Mouse (Mus musculus): Measurements from ENCODE around the gene Gstm7. TPM values are rescaled to one million over a fixed set of nuclear protein-coding genes. Genes with fewer than 3 reads are reported as not detected.
A peak's percentile ranks its signal among the peaks of the same experiment; 100 is the strongest.

Gstm7 gene
- polyA plus RNA-seq, 1 experiment from 2014 or later: 21.3 TPM

- Histone ChIP-seq H3K9ac (ENCODE audit: low read length) (no peak overlapping the region), H3K27me3 (replicated peaks; ENCODE audit: control insufficient read depth, insufficient read depth, low read length) (no peaks in the 10 kb centered on the region), H3K4me1 (replicated peaks; ENCODE audit: control insufficient read depth, insufficient read depth, low read length) (no peaks in the 10 kb centered on the region), H3K4me3 (ENCODE audit: low read depth, low read length) (no peak overlapping the region), H3K27ac (ENCODE audit: low read depth) (no peak overlapping the region), H3K36me3 (ENCODE audit: control insufficient read depth, insufficient read depth, low read length) (no peaks in the 10 kb centered on the region), H3K9me3 (ENCODE audit: control insufficient read depth, low read length) (no peaks in the 10 kb centered on the region), H3K4me2 (ENCODE audit: low read length) (no peak overlapping the region)
- DNase-seq (ENCODE audit: low spot score) (no peak), ATAC-seq (replicated peaks; ENCODE audit: low FRiP score, low TSS enrichment, low read depth) (no peak)
- WGBS: 68% methylated on average over 4 of the region's 4 CpGs
Measured at GRCm38 (mm10) chr3:107929731-107930130, 1.9 kb downstream of the Gstm7 start.

DNA sequence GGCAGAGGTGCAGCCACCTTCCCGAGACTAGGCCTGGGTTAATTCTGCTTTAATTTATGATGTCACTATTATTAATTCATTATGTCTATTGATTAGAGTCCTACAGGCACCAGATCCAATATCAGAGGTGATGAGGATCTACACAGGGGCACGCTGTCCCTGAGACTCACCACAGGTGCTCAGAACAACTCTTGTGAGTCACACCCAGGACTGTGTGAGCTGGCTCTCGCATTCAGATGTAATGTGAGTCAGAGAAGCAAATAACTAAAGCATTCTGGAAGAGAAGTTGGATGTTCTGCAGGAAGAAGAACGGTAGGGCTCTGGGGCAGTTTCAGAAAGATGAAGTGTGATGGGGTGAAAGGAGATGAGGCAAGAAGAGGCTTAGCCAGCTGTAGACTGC is 2.4 kb downstream of the Gstm7 start:
- DNase-seq (ENCODE audit: low spot score): no peak
- Histone ChIP-seq H3K4me2 (ENCODE audit: low read length) (no peak overlapping the region), H3K27me3 (replicated peaks; ENCODE audit: control insufficient read depth, insufficient read depth, low read length) (no peaks in the 10 kb centered on the region), H3K36me3 (ENCODE audit: control insufficient read depth, insufficient read depth, low read length) (no peaks in the 10 kb centered on the region), H3K9me3 (ENCODE audit: control insufficient read depth, low read length) (no peaks in the 10 kb centered on the region), H3K4me3 (ENCODE audit: low read depth, low read length) (no peak overlapping the region), H3K9ac (ENCODE audit: low read length) (no peak overlapping the region), H3K4me1 (replicated peaks; ENCODE audit: control insufficient read depth, insufficient read depth, low read length) (no peaks in the 10 kb centered on the region), H3K27ac (ENCODE audit: low read depth) (no peak overlapping the region)
- no peak for ATAC-seq (replicated peaks; ENCODE audit: low FRiP score, low TSS enrichment, low read depth)
- WGBS: 84% methylated on average over 4 of the region's 4 CpGs

GRCm38 (mm10) chr3:107928691-107929090 is 2.9 kb downstream of the Gstm7 start:
- ATAC-seq (replicated peaks; ENCODE audit: low FRiP score, low TSS enrichment, low read depth): no peak
- WGBS: 81% methylated on average over 11 of the region's 11 CpGs
- H3K4me2 ChIP-seq (ENCODE audit: low read length): no peak overlapping the region

DNA sequence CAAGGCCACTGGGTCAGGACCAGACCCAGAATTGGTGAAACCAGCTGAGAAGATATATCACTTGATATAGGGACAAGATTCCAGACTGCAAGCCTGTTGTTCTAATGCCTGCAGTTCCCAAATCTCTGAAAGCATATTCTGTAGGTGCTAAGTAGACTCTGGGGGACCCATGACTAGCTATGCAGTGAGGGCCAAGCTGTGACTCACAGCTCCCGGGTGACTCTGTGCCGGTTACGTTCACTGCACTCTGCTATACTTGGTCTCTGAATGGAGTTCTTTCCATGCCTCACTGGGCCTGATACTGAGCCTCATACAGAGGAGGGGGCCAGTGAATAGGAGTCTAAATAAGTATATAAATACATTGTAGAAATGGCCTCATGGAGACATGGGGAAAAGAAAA is 3.8 kb downstream of the Gstm7 start:
- H3K4me2 ChIP-seq (ENCODE audit: low read length): no peak overlapping the region
- WGBS: 90% methylated on average over 3 of the region's 3 CpGs
- no peak overlapping the region for H3K9ac ChIP-seq (ENCODE audit: low read length)
- H3K36me3 ChIP-seq (ENCODE audit: control insufficient read depth, insufficient read depth, low read length): no peaks in the 10 kb centered on the region
- no peak overlapping the region for H3K4me3 ChIP-seq (ENCODE audit: low read depth, low read length)
- DNase-seq (ENCODE audit: low spot score): no peak
- no peaks in the 10 kb centered on the region for H3K4me1 ChIP-seq (replicated peaks; ENCODE audit: control insufficient read depth, insufficient read depth, low read length)
- no peak for ATAC-seq (replicated peaks; ENCODE audit: low FRiP score, low TSS enrichment, low read depth)
- H3K9me3 ChIP-seq (ENCODE audit: control insufficient read depth, low read length): no peaks in the 10 kb centered on the region
- no peaks in the 10 kb centered on the region for H3K27me3 ChIP-seq (replicated peaks; ENCODE audit: control insufficient read depth, insufficient read depth, low read length)
- no peak overlapping the region for H3K27ac ChIP-seq (ENCODE audit: low read depth)

More at GRCm38 (mm10) chr3:107928691-107929090, 2.9 kb downstream of the Gstm7 start:
- Histone ChIP-seq H3K4me3 (ENCODE audit: low read depth, low read length) (no peak overlapping the region), H3K9me3 (ENCODE audit: control insufficient read depth, low read length) (no peaks in the 10 kb centered on the region), H3K27ac (ENCODE audit: low read depth) (no peak overlapping the region), H3K4me1 (replicated peaks; ENCODE audit: control insufficient read depth, insufficient read depth, low read length) (no peaks in the 10 kb centered on the region), H3K36me3 (ENCODE audit: control insufficient read depth, insufficient read depth, low read length) (no peaks in the 10 kb centered on the region), H3K9ac (ENCODE audit: low read length) (no peak overlapping the region), H3K27me3 (replicated peaks; ENCODE audit: control insufficient read depth, insufficient read depth, low read length) (no peaks in the 10 kb centered on the region)
- no peak for DNase-seq (ENCODE audit: low spot score)

DNA sequence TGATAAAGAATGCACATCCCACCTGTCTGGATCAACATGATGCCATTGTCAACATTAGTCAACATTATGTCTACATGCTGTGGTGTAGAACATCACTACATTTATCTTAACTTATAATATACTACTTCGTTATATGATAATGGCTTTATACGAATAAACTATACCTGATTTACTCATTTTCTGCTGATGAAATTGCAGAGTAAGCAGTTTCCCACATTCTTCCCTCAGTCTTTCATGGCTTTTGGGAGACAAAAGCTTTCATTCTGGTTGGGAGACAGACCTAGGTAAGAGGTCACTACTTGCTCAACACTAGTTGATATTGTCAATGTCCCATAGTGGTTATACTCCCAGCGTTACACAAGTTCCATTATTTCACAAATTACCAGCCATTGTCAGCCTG is 6.3 kb downstream of the Gstm7 start:
- ATAC-seq (replicated peaks; ENCODE audit: low FRiP score, low TSS enrichment, low read depth) (no peak), DNase-seq (ENCODE audit: low spot score) (no peak)
- Histone ChIP-seq H3K36me3 (ENCODE audit: control insufficient read depth, insufficient read depth, low read length) (no peaks in the 10 kb centered on the region), H3K27me3 (replicated peaks; ENCODE audit: control insufficient read depth, insufficient read depth, low read length) (no peaks in the 10 kb centered on the region), H3K4me1 (replicated peaks; ENCODE audit: control insufficient read depth, insufficient read depth, low read length) (no peaks in the 10 kb centered on the region), H3K27ac (ENCODE audit: low read depth) (no peak overlapping the region), H3K9me3 (ENCODE audit: control insufficient read depth, low read length) (no peaks in the 10 kb centered on the region), H3K9ac (ENCODE audit: low read length) (no peak overlapping the region), H3K4me3 (ENCODE audit: low read depth, low read length) (no peak overlapping the region), H3K4me2 (ENCODE audit: low read length) (no peak overlapping the region)
- WGBS: 88% methylated on average over 3 of the region's 3 CpGs

DNA sequence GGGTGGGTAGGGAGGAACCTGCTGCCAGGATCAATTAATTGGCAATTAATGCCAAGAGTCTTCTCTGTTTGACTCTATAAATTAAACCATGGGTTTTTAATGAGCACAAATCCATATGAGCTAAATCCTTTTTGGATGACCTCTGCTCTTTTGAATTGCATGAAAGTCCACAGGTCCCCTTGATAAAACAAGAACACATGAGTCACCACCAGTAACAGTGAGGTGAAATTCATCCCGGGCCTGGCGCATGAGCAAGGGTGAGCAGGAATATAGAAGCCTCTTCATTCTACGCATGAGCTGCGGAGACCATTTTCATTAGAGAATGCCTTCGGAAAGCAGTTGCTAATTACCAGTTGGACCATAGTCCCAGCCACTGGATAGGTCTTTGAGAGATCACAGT is 11.3 kb downstream of the Gstm7 start:
- DNase-seq (ENCODE audit: low spot score) (no peak), ATAC-seq (replicated peaks; ENCODE audit: low FRiP score, low TSS enrichment, low read depth) (no peak)
- Histone ChIP-seq H3K36me3 (ENCODE audit: control insufficient read depth, insufficient read depth, low read length) (no peaks in the 10 kb centered on the region), H3K27me3 (replicated peaks; ENCODE audit: control insufficient read depth, insufficient read depth, low read length) (no peaks in the 10 kb centered on the region), H3K27ac (ENCODE audit: low read depth) (no peak overlapping the region), H3K9ac (ENCODE audit: low read length) (no peak overlapping the region), H3K9me3 (ENCODE audit: control insufficient read depth, low read length) (no peaks in the 10 kb centered on the region), H3K4me3 (ENCODE audit: low read depth, low read length) (no peak overlapping the region), H3K4me1 (replicated peaks; ENCODE audit: control insufficient read depth, insufficient read depth, low read length) (no peaks in the 10 kb centered on the region), H3K4me2 (ENCODE audit: low read length) (no peak overlapping the region)
- 90% methylated on average over 5 of the region's 5 CpGs for WGBS

- Histone ChIP-seq H3K27me3 (replicated peaks; ENCODE audit: control insufficient read depth, insufficient read depth, low read length) (no peaks in the 10 kb centered on the region), H3K27ac (ENCODE audit: low read depth) (no peak overlapping the region), H3K36me3 (ENCODE audit: control insufficient read depth, insufficient read depth, low read length) (no peaks in the 10 kb centered on the region), H3K9me3 (ENCODE audit: control insufficient read depth, low read length) (no peaks in the 10 kb centered on the region), H3K9ac (ENCODE audit: low read length) (no peak overlapping the region), H3K4me3 (ENCODE audit: low read depth, low read length) (no peak overlapping the region), H3K4me2 (ENCODE audit: low read length) (no peak overlapping the region), H3K4me1 (replicated peaks; ENCODE audit: control insufficient read depth, insufficient read depth, low read length) (no peaks in the 10 kb centered on the region)
- 64% methylated on average over 7 of the region's 7 CpGs for WGBS
- peak; percentile 75 for DNase-seq (ENCODE audit: low spot score)
- 0 out of 2 replicates have a peak, but pooled peaks have one; percentile 66 for ATAC-seq (replicated peaks; ENCODE audit: low FRiP score, low TSS enrichment, low read depth)
Measured at GRCm38 (mm10) chr3:107917783-107918408, 13.7 kb downstream of the Gstm7 start.

DNA sequence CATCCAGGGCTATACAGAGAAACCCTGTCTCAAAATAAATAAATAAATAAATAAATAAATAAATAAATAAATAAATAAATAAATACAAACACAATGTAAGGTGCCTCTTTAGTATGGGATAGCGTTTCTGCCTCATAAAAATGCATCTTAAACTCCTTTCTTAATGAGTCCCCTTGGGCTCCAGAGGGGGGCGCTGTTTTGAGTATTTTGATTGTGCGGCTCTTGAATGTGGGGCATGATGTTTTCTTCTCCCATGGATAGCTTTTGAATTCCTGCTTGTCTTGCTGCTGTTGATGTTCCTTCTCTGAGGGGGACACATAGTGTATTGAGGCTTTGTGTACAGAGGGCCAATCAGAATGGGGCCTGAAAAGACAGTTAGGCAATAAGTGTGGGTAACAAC is 14.5 kb downstream of the Gstm7 start:
- Histone ChIP-seq H3K27me3 (replicated peaks; ENCODE audit: control insufficient read depth, insufficient read depth, low read length) (no peaks in the 10 kb centered on the region), H3K4me1 (replicated peaks; ENCODE audit: control insufficient read depth, insufficient read depth, low read length) (no peaks in the 10 kb centered on the region), H3K27ac (ENCODE audit: low read depth) (no peak overlapping the region), H3K36me3 (ENCODE audit: control insufficient read depth, insufficient read depth, low read length) (no peaks in the 10 kb centered on the region), H3K9me3 (ENCODE audit: control insufficient read depth, low read length) (no peaks in the 10 kb centered on the region), H3K9ac (ENCODE audit: low read length) (no peak overlapping the region), H3K4me3 (ENCODE audit: low read depth, low read length) (no peak overlapping the region), H3K4me2 (ENCODE audit: low read length) (no peak overlapping the region)
- 80% methylated on average over 3 of the region's 3 CpGs for WGBS
- no peak for ATAC-seq (replicated peaks; ENCODE audit: low FRiP score, low TSS enrichment, low read depth)
- no peak for DNase-seq (ENCODE audit: low spot score)

DNA sequence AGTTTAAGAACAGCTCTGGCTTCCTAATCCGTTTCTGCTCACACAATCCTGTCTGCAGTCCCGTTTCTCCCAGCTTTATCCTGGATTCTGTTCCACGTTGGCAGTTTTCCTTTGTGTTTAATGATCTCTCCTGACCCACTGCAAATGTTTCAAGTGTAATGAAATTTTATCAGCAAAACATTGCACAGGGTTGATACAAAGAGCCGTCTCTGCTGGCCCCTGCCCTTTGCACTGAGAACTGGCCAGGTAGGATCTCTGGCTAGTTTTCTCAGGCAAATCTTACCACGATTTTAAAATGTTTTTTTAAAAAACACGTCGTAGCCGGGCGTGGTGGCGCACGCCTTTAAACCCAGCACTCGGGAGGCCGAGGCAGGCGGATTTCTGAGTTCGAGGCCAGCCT is 14.9 kb downstream of the Gstm7 start:
- no peak overlapping the region for H3K4me3 ChIP-seq (ENCODE audit: low read depth, low read length)
- no peaks in the 10 kb centered on the region for H3K9me3 ChIP-seq (ENCODE audit: control insufficient read depth, low read length)
- DNase-seq (ENCODE audit: low spot score): no peak
- no peaks in the 10 kb centered on the region for H3K27me3 ChIP-seq (replicated peaks; ENCODE audit: control insufficient read depth, insufficient read depth, low read length)
- no peak overlapping the region for H3K9ac ChIP-seq (ENCODE audit: low read length)
- ATAC-seq (replicated peaks; ENCODE audit: low FRiP score, low TSS enrichment, low read depth): no peak
- WGBS: 75% methylated on average over 15 of the region's 15 CpGs
- H3K4me2 ChIP-seq (ENCODE audit: low read length): no peak overlapping the region
- no peak overlapping the region for H3K27ac ChIP-seq (ENCODE audit: low read depth)
- H3K4me1 ChIP-seq (replicated peaks; ENCODE audit: control insufficient read depth, insufficient read depth, low read length): no peaks in the 10 kb centered on the region
- H3K36me3 ChIP-seq (ENCODE audit: control insufficient read depth, insufficient read depth, low read length): no peaks in the 10 kb centered on the region
